Mouse (Mus musculus) T-helper 1 cell (primary cell): ENCODE results near the gene Gm10203.

ENCODE experiments used
- in situ Hi-C: fragments of 300-600 bp; cut with MboI, MseI; formaldehyde crosslinking; loops from one replicate; pipeline ENCODE4 v1.15.1; 2025; ENCODE audit warnings: high pct_unique_total_duplicates

Gm10203 gene

DNA sequence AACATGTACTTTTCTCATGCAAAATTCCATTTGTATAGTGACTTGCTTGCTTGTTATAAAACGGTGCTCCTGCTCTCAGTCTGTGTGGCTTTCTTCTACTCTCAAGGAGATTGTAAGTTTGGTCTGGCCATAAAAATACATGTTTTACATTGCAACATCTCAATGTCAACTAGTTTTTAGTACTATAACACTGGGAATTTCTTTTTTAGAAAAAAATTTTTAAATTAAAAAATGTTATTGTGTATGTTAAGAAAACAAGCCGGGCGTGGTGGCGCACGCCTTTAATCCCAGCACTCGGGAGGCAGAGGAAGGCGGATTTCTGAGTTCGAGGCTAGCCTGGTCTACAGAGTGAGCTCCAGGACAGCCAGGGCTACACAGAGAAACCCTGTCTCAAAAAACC, at the start of gene Gm10203:
Gene Gm10203, plus strand, starts transcription at position 301 of the 400 bp plus-strand sequence.
- in situ Hi-C loops, result loop anchor here (5.0 kb wide), 1 partner anchor 247 kb away; no protein-coding TSS in a partner anchor

DNA sequence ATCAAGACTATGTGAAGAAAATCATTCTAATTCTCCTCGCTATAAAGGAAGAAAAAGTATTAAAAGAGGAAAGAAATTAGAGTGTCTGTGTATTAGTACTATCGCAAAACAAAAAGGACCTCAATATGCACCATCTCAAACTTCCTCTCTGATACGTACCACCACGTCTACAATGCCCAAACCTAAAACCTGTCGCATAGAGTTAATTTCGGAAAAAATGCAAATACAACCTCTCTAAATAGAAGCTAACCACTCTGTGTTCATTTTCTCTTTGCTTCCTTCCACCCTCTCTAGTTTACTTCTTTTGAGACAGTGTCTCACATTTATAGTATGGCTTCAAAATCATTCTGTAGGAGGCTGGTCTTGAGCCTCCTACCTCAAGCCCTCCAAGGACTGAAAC, 37.6 kb upstream of the Gm10203 start:
- in situ Hi-C loops, result no loop called here

DNA sequence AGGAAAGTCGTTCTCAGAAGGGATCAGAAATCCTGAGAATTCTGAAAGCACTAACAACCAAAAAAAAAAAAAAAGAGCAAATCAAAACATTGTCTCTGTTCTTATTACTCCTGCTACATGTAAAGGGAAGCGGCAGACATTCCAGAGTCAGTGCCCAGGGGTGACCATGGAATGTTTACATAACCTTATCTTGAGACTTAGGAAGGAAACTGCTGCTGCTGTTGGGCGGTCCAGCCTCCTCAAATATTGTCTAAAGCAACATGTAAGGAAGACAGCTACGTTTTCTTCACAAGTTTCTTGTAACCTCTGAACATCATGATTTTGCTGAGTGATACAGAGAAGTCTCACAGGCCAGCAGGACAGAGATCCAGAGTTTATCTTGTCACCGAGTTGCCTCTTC, 36.5 kb upstream of the Gm10203 start:
- in situ Hi-C loops, result no loop called here

DNA sequence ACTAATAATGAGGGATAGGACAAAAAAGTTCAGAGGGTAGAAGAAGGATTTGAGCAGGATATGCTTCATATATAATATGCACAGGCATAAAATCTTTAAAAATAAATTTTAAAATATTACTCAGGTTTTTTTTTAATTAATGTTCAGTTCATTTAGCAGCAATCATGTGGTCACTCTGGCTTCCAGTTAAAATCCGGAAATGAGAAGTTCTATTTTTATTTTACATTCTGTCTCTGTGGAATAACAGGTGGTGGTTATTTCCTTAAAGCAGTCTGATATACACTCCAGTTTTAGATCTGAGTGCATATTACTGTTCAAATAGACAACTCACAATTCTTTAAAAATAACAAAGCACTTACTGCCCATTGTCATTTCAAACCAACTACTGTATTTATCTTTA, 35.4 kb upstream of the Gm10203 start:
- in situ Hi-C loops, result no loop called here

- in situ Hi-C loops, result no loop called here
These were observed 34.6 kb upstream of the Gm10203 start for GRCm38 (mm10) chr6:149095389-149095788.

DNA sequence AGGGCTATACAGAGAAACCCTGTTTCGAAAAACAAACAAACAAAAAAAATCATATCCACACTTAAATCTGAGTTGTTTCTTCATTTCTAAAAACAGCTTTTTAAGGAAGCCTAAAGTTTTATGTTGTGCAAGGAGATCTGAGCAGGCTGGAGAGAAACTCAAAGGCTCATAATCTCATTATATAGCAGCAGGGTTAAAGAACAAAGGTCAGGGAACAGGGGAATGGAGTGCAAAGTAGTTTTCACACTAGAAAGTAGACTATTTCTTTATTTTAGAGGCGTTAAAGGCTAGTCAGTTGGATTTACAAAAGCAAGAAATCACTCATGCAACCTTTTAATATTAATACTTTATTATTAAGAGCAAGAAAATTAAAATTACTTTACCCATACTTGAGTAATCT, 33.7 kb upstream of the Gm10203 start:
- in situ Hi-C loops, result no loop called here

- in situ Hi-C loops, result no loop called here
These were observed 32.7 kb upstream of the Gm10203 start for GRCm38 (mm10) chr6:149097276-149097675.

DNA sequence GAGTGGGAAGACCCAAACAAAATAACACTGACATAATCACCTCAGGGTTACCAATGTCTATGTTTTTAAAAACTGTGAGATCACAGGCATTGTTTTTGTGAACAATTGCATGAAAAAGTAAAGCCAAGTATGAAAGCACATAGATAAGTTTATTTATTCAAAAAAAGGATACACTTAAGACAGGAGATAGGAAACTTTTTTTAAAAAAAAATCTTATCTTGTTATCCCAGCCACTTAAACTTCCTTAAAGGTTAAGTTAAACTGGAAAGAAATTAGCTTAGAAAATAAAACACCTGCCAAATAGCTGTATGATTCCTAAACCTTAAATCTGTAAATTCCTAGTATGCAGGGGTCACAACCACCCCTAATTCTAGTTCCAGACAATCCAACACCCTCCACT, 31.0 kb upstream of the Gm10203 start:
- in situ Hi-C loops, result no loop called here

GRCm38 (mm10) chr6:149100174-149101075, 29.5 kb upstream of the Gm10203 start:
- in situ Hi-C loops, result no loop called here

GRCm38 (mm10) chr6:149101076-149101942, 28.7 kb upstream of the Gm10203 start, which contains the start of gene Dennd5b:
Gene Dennd5b, minus strand, starts transcription at chr6:149101680.
- in situ Hi-C loops, result no loop called here

- in situ Hi-C loops, result no loop called here
These were observed 28.1 kb upstream of the Gm10203 start for GRCm38 (mm10) chr6:149101943-149102243.

- in situ Hi-C loops, result no loop called here
These were observed 26.5 kb upstream of the Gm10203 start for GRCm38 (mm10) chr6:149103451-149103850.

DNA sequence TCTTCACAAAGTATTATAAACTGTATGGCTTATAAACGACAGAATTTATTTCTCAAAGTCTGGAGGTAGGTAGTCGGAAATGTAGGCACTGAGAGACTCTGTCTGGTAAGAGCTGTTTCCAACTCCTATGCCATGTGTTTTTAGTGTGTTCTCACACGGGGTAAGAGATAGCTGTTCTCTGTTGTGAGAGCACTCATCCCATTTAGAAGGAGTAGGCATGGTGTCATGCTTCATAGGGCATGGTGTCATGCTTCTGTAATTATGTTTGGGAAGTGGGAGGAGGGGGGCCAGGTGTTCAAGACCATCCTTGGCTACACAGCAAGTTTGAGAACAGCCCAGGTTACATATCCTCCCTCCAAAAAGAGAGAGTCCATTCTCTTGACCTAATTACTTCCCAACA, 22.4 kb upstream of the Gm10203 start:
- in situ Hi-C loops, result no loop called here

DNA sequence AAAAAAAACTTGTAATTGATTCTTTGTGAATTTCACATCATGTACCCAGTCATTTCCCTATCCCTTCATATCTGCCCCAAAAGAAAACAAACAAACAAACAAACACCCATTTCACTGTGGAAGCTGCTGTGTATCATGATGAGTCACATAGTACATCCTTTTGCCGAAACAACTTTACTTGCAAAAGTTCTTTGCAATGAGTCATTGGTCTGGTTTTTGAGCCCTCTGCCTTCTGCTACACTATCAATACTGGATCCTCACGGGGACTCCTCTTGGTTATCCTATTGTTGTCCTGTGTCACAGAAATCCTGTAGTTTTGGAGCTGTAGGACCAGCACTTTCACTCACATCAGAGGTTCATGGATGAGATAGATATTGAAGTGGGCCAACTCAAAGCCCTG, 21.1 kb upstream of the Gm10203 start:
- in situ Hi-C loops, result no loop called here

- in situ Hi-C loops, result no loop called here
These were observed 13.0 kb upstream of the Gm10203 start for GRCm38 (mm10) chr6:149116992-149117391.

GRCm38 (mm10) chr6:149118935-149119334, 11.0 kb upstream of the Gm10203 start:
- in situ Hi-C loops, result no loop called here

GRCm38 (mm10) chr6:149119853-149120252, 10.1 kb upstream of the Gm10203 start:
- in situ Hi-C loops, result loop anchor here (5.0 kb wide), 1 partner anchor 108 kb away; no protein-coding TSS in a partner anchor

DNA sequence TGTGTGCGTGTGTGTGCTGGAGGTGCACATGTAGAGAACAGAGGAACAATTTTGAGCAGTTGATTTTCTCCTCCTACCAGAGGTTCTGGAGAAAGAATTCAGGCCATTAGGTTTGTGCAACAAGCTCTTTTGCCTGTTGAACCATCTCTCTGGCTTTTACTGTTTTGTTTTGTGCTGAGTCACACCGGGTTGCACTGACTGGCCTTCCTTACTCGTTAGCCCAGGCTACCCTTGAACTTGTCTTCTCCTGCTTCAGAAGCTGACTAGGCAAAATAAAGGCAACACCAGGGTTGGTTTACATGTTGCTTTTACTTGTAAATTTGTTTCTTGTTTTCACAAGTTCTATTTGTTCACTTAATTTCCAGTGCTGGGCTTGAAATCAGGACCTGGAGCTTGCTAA, 6.9 kb upstream of the Gm10203 start:
- in situ Hi-C loops, result loop anchor here (5.0 kb wide), 1 partner anchor 111 kb away; no protein-coding TSS in a partner anchor

- in situ Hi-C loops, result loop anchor here (5.0 kb wide), 1 partner anchor 251 kb away; no protein-coding TSS in a partner anchor
These were observed 3.3 kb upstream of the Gm10203 start for GRCm38 (mm10) chr6:149126675-149127074.

DNA sequence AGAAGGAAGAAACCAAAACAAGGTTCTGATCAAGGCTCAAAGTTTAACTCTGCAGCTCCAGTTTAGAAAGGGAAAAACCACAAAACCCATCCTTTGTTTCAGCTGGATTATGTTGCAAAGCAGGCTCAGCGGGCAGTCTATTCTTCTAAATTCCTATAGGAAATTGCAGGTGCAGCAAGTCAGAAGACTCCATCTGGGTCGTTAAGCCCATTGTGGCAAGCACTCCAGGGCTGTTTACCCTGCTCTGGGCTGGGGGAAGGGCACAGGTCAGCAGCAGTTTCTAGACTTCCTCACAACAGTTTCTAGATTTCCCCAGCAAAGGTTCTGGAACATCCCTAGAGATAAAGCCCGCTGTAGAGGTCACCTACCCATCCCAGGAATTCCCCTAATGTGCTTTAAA, 1.1 kb downstream of the Gm10203 start:
- in situ Hi-C loops, result no loop called here

GRCm38 (mm10) chr6:149132311-149133077, 2.5 kb downstream of the Gm10203 start:
- in situ Hi-C loops, result no loop called here
